9 mouse cellular contexts compared by ENCODE assay signal in the genomic region with DNA sequence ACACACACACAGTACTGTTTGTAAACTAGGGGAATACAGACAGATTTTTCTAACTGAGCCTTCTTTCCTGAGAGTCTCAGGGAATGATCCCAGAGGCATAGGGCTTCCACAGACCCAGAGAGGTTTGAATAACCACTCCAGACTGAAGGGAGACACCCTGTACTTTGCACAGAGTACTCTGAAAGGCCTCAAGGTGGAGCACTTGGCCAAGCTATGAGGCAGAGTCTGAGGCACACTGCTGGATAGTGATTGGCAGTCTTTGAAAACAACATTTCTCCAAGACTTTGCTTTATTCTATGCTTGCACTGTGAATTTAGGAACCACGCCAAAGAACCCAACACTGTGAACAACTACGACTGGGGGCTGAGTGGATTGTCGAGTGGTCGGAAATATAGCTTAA.
DNase-seq lines count a peak whose midpoint lies in the region; TF ChIP-seq lines count a peak whose summit lies in the region.
"Had no signal": no experiment of that assay in that cellular context is flagged by ENCODE, and none has a peak within 500 bp of the region (broad histone marks: within the 10 kb centered on the region; RNA-seq: fewer than 3 reads in every experiment).

No protein-coding gene starts in this region.

- H3K27ac ChIP-seq in cortical plate, adult 2 months (ENCODE audit: insufficient read depth, low read length) = no peak overlapping the region
- H3K27ac ChIP-seq in layer of hippocampus, adult 2 months = no peak overlapping the region

- DNase-seq in ovary, adult 18-20 months (ENCODE audit: low spot score) = peak; percentile 7
- DNase-seq in ovary, postnatal 10 days (ENCODE audit: low spot score) = no peak
- DNase-seq in heart, postnatal 4 days = peak; percentile 38
- DNase-seq in layer of hippocampus, adult 2 months (ENCODE audit: low spot score in 2 of 2) = peak; percentile 23
- DNase-seq in lung, postnatal 14 days = peak; percentile 24
- peak; percentile 71 to 73 for DNase-seq in right cerebral cortex, postnatal 10 days (ENCODE audit: low spot score in 2 of 2)
- DNase-seq in gastrocnemius, adult 18-20 months (ENCODE audit: low spot score) = no peak

- peak; percentile 87 for TF ChIP-seq CTCF in cortical plate, adult 2 months (IDR thresholded peaks at IDR 0.05; ENCODE audit: extremely low read depth, insufficient read depth, low read length)
- TF ChIP-seq CTCF in layer of hippocampus, adult 2 months (conservative IDR thresholded peaks at IDR 0.05) = peak; percentile 83

- H3K4me3 ChIP-seq in cortical plate, adult 2 months (ENCODE audit: insufficient read depth, low read length) = no peak overlapping the region
- no peak overlapping the region for H3K4me3 ChIP-seq in layer of hippocampus, adult 2 months
- H3K4me3 ChIP-seq: erythroblast, embryonic 14.5 days had no signal

- no peak for TF ChIP-seq POLR2A in cortical plate, adult 2 months (IDR thresholded peaks at IDR 0.05; ENCODE audit: extremely low read depth, insufficient read depth, low read length)

- no peaks in the 10 kb centered on the region for H3K4me1 ChIP-seq in cortical plate, adult 2 months (ENCODE audit: control insufficient read depth, insufficient read depth, low read length)

Comparison
In these comparisons a context has a peak if more than half of its experiments do, and no peak if none do; other contexts are left out.
1. DNase-seq: peak in ovary, adult 18-20 months (single experiment), heart, postnatal 4 days (single experiment), layer of hippocampus, adult 2 months (2 of 2), lung, postnatal 14 days (single experiment) and right cerebral cortex, postnatal 10 days (2 of 2); none in ovary, postnatal 10 days (single experiment) and gastrocnemius, adult 18-20 months (single experiment).